Mouse (Mus musculus): ENCODE results near the gene Hjurp. TPM values are rescaled to one million over a fixed set of nuclear protein-coding genes. Genes with fewer than 3 reads are reported as not detected.
A peak's percentile ranks its signal among the peaks of the same experiment; 100 is the strongest.

Gene Hjurp
- polyA plus RNA-seq, 1 experiment from 2014 or later = 155 TPM

DNA sequence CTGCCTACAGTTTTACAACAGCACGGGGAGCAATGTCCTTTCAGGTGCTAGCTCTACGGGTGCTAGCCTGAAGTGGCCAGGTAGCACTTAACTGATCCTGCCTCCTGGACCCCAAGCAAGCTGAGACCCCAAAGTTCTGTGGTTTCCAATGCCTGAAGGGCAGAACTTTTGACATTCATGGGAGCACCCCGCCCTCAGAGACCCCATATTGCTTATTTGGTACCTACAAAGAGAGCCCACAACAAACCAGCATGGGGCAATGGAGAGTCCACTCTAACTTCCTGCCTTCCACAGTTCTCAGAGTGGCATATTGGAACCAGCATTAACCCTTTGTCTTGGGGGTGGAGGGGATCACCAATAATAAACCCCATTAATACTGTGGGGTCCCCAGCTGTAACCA is 4.1 kb downstream of the Hjurp start:
- no peak overlapping the region for H3K4me3 ChIP-seq
- WGBS = 95% methylated on average over 3 of the region's 3 CpGs
- H3K4me1 ChIP-seq = peaks cover 13% of the 10 kb centered on the region
- no peak overlapping the region for H3K27ac ChIP-seq
- no peaks in the 10 kb centered on the region for H3K27me3 ChIP-seq (ENCODE audit: insufficient read depth, poor library complexity, severe bottlenecking)
- no peak for DNase-seq (ENCODE audit: low spot score)
- H3K9me3 ChIP-seq = peaks cover 9% of the 10 kb centered on the region; the same call in 1 of the 2 replicates
- peaks cover 64% of the 10 kb centered on the region for H3K36me3 ChIP-seq

DNA sequence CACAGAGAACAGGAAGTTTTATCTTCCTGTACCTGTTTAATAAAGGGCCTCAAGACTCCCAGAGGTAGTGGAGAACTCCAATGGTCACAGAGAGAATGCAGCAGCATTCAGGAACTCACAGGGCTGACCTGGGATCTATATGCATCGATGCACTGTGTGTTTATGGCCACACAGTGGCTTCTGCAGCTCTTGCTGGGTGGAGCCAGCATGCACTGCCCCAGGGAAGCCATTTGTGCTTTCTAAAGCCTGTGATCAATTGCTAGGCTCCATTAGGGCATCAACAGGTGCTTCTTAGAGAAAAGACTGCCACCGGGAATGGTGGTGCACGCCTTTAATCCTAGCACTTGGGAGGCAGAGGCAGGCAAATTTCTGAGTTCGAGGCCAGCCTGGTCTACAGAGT is 4.6 kb downstream of the Hjurp start:
- H3K27ac ChIP-seq = no peak overlapping the region
- 56% methylated on average over 4 of the region's 4 CpGs for WGBS
- H3K4me3 ChIP-seq = no peak overlapping the region
- no peak for DNase-seq (ENCODE audit: low spot score)
- peaks cover 9% of the 10 kb centered on the region; the same call in 1 of the 2 replicates for H3K9me3 ChIP-seq
- H3K4me1 ChIP-seq = peaks cover 13% of the 10 kb centered on the region
- H3K27me3 ChIP-seq (ENCODE audit: insufficient read depth, poor library complexity, severe bottlenecking) = no peaks in the 10 kb centered on the region
- peaks cover 69% of the 10 kb centered on the region for H3K36me3 ChIP-seq

DNA sequence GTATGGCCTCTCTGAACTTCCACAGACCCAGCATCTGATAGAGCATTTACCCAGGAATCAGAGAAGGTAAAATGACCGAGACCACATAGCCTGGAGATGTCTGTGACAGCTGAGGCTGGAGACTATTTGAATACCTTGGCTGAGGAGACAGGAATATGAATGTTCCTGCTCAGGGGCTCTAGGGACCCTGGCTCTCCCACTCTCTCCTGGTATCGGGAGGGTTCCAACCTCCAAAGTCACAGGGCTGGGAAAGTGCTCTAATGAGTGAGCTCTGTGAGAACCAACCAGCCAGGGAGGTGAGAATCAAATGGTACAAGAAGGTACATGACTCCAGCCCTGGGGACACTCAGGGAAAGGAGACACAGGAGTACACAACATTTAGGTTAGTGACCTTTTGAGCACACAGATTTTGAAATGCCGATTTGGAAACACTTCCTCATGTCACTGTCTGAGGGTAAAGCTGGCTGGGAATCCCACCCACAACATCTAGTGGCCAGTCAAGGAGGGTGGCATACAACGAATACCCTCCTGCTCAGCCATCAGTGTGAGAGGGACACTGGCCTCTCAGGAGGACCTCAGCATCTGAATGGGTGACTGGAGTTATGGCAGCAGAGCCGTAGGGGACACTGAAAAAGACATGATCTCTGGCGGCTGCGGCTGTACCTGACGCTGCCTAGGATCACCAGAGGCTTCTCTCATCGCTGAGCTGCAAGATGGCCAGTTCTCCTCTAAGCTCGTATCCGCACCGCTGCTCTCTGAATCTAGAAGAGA is 7.7 kb downstream of the Hjurp start:
- 88% methylated on average over 12 of the region's 12 CpGs for WGBS
- peaks cover 90% of the 10 kb centered on the region for H3K36me3 ChIP-seq

DNA sequence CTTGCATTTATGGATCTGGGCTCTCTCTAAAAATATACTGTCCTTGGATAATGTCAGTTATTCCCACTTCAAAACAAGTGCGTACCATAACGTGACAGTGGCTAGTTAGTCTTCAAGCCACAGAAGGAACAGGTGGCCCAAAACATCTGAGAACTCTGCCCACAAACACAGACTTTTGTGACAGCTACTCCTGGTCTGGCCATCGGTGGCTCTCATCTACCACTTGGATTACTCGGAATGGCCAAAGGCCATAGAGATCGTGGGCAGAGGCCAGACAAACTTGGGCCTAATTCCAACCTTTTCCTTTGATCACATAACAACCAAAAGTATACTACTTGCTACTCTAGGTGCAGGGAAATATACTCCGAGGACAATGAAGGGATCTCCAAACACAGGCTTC is 9.4 kb downstream of the Hjurp start:
- Histone ChIP-seq H3K36me3 (peaks cover 91% of the 10 kb centered on the region), H3K4me1 (0 out of 2 replicates have a peak, but pooled peaks cover 5% of the 10 kb centered on the region), H3K4me3 (no peak overlapping the region), H3K9me3 (peaks cover 13% of the 10 kb centered on the region; the same call in 1 of the 2 replicates), H3K27me3 (ENCODE audit: insufficient read depth, poor library complexity, severe bottlenecking) (no peaks in the 10 kb centered on the region), H3K27ac (no peak overlapping the region)
- DNase-seq (ENCODE audit: low spot score) = no peak
- 83% methylated on average over 6 of the region's 6 CpGs for WGBS

More for the DNA sequence above, 7.7 kb downstream of the Hjurp start:
- 0 out of 2 replicates have a peak, but pooled peaks cover 5% of the 10 kb centered on the region for H3K4me1 ChIP-seq
- no peaks in the 10 kb centered on the region for H3K27me3 ChIP-seq (ENCODE audit: insufficient read depth, poor library complexity, severe bottlenecking)
- H3K27ac ChIP-seq = no peak overlapping the region
- H3K9me3 ChIP-seq = peaks cover 7% of the 10 kb centered on the region; the same call in 1 of the 2 replicates
- DNase-seq (ENCODE audit: low spot score) = no peak
- H3K4me3 ChIP-seq = no peak overlapping the region

DNA sequence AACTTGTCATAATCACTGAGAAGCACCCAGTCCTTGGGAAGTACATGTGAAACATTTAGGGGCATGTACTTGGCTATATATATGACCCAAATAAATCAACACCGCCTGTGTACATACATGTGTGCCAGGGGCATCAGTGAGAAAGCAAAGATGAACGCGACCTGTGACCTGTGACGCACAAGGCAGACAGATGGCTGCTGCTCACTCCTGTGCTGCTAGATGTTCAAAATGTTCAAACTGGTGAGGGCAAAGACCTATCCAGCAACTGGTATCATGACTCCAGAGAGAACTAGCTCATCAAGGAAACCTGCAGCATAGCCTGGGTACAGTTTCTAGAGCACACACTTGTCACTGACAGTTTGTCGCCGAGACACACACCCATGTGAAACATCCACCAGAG is 9.9 kb downstream of the Hjurp start:
- no peak for DNase-seq (ENCODE audit: low spot score)
- Histone ChIP-seq H3K9me3 (peaks cover 13% of the 10 kb centered on the region; the same call in 1 of the 2 replicates), H3K4me1 (0 out of 2 replicates have a peak, but pooled peaks cover 5% of the 10 kb centered on the region), H3K27me3 (ENCODE audit: insufficient read depth, poor library complexity, severe bottlenecking) (no peaks in the 10 kb centered on the region), H3K36me3 (peaks cover 91% of the 10 kb centered on the region), H3K4me3 (no peak overlapping the region), H3K27ac (no peak overlapping the region)
- 95% methylated on average over 6 of the region's 6 CpGs for WGBS

DNA sequence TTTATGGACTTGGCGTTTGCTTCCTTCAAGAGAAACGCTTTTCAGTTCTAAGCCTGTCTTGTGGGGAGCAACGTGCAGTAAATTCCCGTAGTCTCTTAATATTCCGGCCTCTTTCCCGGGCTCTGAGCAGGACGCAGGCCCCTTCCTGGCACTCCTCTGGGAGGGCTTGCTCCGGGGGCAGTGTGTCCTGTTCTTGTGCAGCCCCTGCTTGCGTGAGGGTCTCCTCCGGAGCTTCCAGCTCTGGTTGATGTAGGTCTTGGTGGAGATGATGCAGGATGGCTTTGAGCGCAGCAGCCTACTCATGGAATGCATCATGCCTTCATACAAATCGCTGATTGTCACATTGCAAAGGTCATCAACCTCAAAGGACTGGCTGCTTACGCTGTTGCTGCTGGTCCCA is 11.3 kb downstream of the Hjurp start:
- Histone ChIP-seq H3K9me3 (peaks cover 13% of the 10 kb centered on the region; the same call in 1 of the 2 replicates), H3K36me3 (peaks cover 91% of the 10 kb centered on the region), H3K4me3 (no peak overlapping the region), H3K27ac (no peak overlapping the region), H3K4me1 (0 out of 2 replicates have a peak, but pooled peaks cover 5% of the 10 kb centered on the region), H3K27me3 (ENCODE audit: insufficient read depth, poor library complexity, severe bottlenecking) (no peaks in the 10 kb centered on the region)
- DNase-seq (ENCODE audit: low spot score) = no peak
- 88% methylated on average over 13 of the region's 13 CpGs for WGBS

DNA sequence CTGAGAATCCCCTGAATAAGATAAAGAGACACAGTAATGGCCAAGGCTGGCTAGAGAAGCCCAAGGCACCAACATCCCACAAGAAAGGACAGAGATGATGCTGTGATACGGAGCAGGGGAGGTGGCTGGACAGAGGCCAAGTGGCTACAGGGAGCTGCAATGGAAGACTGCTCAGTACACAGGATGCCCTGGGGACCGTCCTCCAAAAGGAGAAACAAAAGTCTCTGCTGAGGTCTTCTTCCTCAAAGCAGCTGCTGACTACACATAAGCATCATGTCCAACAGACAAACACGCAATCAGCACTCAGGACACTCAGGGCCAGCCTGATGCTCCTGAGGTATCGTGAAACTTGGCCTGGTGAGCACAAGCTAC is 12.6 kb downstream of the Hjurp start:
- 77% methylated on average over 4 of the region's 4 CpGs for WGBS
- Histone ChIP-seq H3K27ac (no peak overlapping the region), H3K27me3 (ENCODE audit: insufficient read depth, poor library complexity, severe bottlenecking) (no peaks in the 10 kb centered on the region), H3K9me3 (peaks cover 18% of the 10 kb centered on the region; the same call in 1 of the 2 replicates), H3K36me3 (peaks cover 97% of the 10 kb centered on the region), H3K4me1 (peaks cover 11% of the 10 kb centered on the region), H3K4me3 (no peak overlapping the region)
- no peak for DNase-seq (ENCODE audit: low spot score)

DNA sequence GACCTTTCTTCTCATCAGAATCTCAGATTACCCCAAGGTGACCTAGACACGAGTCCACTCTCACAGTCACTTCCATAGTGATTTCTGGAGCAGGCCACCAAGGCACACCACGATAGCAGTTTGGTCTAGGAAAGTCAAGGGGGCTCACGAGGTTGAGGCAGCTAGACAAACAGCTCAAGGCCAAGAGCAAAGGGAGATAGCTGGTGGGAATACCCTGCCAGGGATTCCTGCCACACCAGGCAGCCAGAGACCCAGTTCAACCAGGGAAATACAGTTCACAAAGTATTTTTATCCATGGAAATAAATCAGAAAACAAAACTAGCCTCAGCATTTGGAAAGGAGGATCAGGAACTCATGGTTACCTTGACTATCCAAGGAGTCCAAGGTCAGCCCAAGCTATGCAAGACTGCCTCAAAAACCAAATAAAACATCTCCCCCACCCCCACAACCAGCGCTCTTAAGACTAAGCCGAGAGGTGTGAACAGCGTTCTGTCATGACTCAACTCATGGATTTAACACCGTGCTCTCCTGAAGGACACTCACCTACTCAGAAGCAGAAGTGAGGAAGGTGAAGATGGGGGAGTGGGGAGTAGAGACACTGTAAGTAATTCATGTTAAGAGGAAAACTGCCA is 13.1 kb downstream of the Hjurp start:
- peaks cover 20% of the 10 kb centered on the region; the same call in 1 of the 2 replicates for H3K9me3 ChIP-seq
- H3K4me1 ChIP-seq = peaks cover 16% of the 10 kb centered on the region
- peaks cover 97% of the 10 kb centered on the region for H3K36me3 ChIP-seq
- WGBS = 80% methylated on average over 7 of the region's 7 CpGs
- no peak overlapping the region for H3K27ac ChIP-seq
- H3K4me3 ChIP-seq = no peak overlapping the region
- no peak for DNase-seq (ENCODE audit: low spot score)
- no peaks in the 10 kb centered on the region for H3K27me3 ChIP-seq (ENCODE audit: insufficient read depth, poor library complexity, severe bottlenecking)

DNA sequence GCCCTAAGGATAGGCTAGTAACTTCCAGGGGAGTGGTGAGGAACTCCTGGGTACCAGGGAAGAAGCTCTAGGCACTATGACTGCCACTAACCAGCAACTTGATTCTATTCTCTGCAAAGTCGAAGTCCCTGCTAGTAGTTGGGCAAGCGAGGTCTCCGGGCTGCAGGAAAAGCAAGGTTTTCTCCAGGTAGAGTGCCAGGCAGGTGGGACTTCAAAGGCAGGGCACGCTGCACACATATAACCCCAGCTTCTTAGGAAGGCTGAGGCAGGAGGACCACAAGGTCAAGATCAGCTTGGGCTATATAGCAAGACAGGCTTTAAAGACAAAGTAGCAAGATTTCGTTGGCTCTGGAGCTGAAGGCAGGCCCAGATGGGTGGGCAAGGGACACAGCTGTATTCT is 13.7 kb downstream of the Hjurp start:
- Histone ChIP-seq H3K4me1 (peaks cover 19% of the 10 kb centered on the region), H3K9me3 (peaks cover 24% of the 10 kb centered on the region; the same call in 1 of the 2 replicates), H3K27me3 (ENCODE audit: insufficient read depth, poor library complexity, severe bottlenecking) (no peaks in the 10 kb centered on the region), H3K36me3 (peaks cover 92% of the 10 kb centered on the region), H3K4me3 (no peak overlapping the region), H3K27ac (no peak overlapping the region)
- DNase-seq (ENCODE audit: low spot score) = peak; percentile 88
- 89% methylated on average over 5 of the region's 5 CpGs for WGBS

DNA sequence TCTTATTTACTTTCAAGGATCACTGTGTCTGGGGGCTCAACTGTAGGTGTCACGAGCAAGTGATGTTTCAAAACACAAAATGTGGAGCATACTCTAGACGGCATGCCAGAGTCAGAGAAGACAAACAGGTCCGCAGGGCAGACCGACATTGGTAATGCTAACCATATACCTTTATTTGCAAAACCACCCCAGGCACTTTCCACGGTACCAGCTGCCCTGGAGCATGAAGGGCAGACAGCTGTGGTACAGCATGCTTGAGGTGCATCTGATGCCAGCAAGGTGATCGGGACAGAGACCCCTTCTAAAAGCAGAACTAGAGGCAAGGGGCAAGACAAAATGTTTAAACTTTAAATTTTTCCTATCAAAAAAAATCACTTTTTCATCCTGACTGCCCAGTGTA is 14.5 kb downstream of the Hjurp start:
- Histone ChIP-seq H3K4me1 (peaks cover 19% of the 10 kb centered on the region), H3K9me3 (peaks cover 29% of the 10 kb centered on the region), H3K36me3 (peaks cover 84% of the 10 kb centered on the region), H3K4me3 (no peak overlapping the region), H3K27ac (no peak overlapping the region), H3K27me3 (ENCODE audit: insufficient read depth, poor library complexity, severe bottlenecking) (no peaks in the 10 kb centered on the region)
- WGBS = 75% methylated on average over 6 of the region's 6 CpGs
- DNase-seq (ENCODE audit: low spot score) = peak; percentile 88

DNA sequence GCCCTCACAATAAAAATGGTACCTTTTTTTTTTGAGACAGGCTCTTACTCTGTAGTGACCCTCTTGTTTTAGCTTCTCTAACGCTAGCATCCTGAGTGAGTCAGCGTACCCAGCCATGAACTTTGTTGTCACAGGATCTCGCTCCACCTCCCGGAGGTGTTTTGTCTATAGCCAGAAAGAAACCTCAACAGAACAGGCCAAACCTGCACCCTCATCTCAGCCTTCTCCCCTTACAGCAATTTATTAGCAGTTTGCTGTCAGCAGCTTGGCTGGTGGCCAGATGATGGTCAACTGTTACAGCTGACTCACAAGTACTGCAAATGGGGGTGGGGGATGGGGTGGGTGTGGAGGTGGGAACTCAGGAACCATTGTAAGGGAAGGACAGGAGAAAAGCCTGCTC is 15.2 kb downstream of the Hjurp start:
- no peak overlapping the region for H3K4me3 ChIP-seq
- H3K27ac ChIP-seq = no peak overlapping the region
- no peaks in the 10 kb centered on the region for H3K27me3 ChIP-seq (ENCODE audit: insufficient read depth, poor library complexity, severe bottlenecking)
- peaks cover 19% of the 10 kb centered on the region for H3K4me1 ChIP-seq
- WGBS = 87% methylated on average over 4 of the region's 4 CpGs
- no peak for DNase-seq (ENCODE audit: low spot score)
- H3K36me3 ChIP-seq = peaks cover 77% of the 10 kb centered on the region
- peaks cover 36% of the 10 kb centered on the region for H3K9me3 ChIP-seq

DNA sequence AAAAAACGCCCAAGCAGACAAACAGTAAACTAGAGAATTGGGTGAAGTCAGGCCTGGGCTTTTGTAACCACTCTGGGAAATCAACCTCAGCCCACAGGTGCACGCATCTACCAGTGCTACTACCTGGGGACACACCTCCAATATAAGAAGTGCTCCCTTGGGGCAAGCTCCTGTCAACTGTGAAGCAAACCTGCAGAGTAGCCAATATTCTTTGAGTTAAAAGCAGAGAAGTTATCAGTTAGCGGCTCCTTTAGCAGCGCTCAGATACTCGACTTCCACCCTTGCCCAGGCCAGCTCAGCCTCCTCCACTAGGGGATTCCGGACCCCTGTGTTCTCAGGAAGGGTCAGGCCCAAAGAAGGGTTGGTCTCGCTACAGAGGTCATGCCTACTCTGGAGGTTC is 15.7 kb downstream of the Hjurp start:
- H3K27ac ChIP-seq = no peak overlapping the region
- no peaks in the 10 kb centered on the region for H3K27me3 ChIP-seq (ENCODE audit: insufficient read depth, poor library complexity, severe bottlenecking)
- peaks cover 19% of the 10 kb centered on the region for H3K4me1 ChIP-seq
- WGBS = 83% methylated on average over 7 of the region's 7 CpGs
- DNase-seq (ENCODE audit: low spot score) = no peak
- H3K9me3 ChIP-seq = peaks cover 41% of the 10 kb centered on the region
- no peak overlapping the region for H3K4me3 ChIP-seq
- H3K36me3 ChIP-seq = peaks cover 71% of the 10 kb centered on the region
